Mouse (Mus musculus): ENCODE results near the gene Gm9887.

Gm9887 gene

GRCm38 (mm10) chr12:69360997-69361899, 11.0 kb downstream of the Gm9887 start:
- peak; percentile 93 for DNase-seq (ENCODE audit: low read depth, low spot score)

- no peak for DNase-seq (ENCODE audit: low read depth, low spot score)
These were observed 11.6 kb downstream of the Gm9887 start for GRCm38 (mm10) chr12:69360655-69360996.

- no peak for DNase-seq (ENCODE audit: low read depth, low spot score)
These were observed 15.0 kb downstream of the Gm9887 start for GRCm38 (mm10) chr12:69357300-69357646.

GRCm38 (mm10) chr12:69356546-69357299, 15.5 kb downstream of the Gm9887 start, which contains the start of gene Nemf:
Gene Nemf (minus strand): TSS chr12:69357165.
- DNase-seq (ENCODE audit: low read depth, low spot score) = peak; percentile 64

GRCm38 (mm10) chr12:69351685-69352084, 20.6 kb downstream of the Gm9887 start:
- DNase-seq (ENCODE audit: low read depth, low spot score) = no peak

- no peak for DNase-seq (ENCODE audit: low read depth, low spot score)
These were observed 22.3 kb downstream of the Gm9887 start for GRCm38 (mm10) chr12:69349928-69350327.

- no peak for DNase-seq (ENCODE audit: low read depth, low spot score)
These were observed 38.7 kb downstream of the Gm9887 start for GRCm38 (mm10) chr12:69333547-69333946.

- no peak for DNase-seq (ENCODE audit: low read depth, low spot score)
These were observed 40.1 kb downstream of the Gm9887 start for GRCm38 (mm10) chr12:69332147-69332546.

- no peak for DNase-seq (ENCODE audit: low read depth, low spot score)
These were observed 41.1 kb downstream of the Gm9887 start for GRCm38 (mm10) chr12:69331187-69331586.
